Mouse (Mus musculus): ENCODE measurements around the gene Nrg4. TPM values are rescaled to one million over a fixed set of nuclear protein-coding genes. Genes with fewer than 3 reads are reported as not detected.

Nrg4 gene
- polyA plus RNA-seq, 1 experiment from 2014 or later = 1.8 TPM

DNA sequence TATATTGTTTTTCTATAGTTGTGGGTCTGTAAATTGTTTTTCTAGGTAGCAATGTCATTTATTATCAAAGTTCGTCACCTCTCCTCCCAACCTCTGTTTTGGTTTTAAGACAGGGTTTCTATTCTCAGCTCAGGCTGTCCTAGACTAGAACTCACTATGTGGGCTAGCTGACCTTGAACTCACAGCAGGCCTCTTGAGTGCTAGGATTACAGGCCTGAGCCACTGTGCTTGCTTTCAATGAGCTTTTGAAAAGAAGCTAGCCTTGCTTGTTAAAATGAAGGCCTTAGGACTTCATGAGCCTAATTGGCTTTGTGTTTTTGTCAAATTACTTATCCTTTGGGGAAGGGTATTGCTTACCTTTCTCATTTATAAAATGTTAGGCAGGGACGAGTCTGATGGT, 152.4 kb downstream of the Nrg4 start:
- ATAC-seq (replicated peaks) = no peak

DNA sequence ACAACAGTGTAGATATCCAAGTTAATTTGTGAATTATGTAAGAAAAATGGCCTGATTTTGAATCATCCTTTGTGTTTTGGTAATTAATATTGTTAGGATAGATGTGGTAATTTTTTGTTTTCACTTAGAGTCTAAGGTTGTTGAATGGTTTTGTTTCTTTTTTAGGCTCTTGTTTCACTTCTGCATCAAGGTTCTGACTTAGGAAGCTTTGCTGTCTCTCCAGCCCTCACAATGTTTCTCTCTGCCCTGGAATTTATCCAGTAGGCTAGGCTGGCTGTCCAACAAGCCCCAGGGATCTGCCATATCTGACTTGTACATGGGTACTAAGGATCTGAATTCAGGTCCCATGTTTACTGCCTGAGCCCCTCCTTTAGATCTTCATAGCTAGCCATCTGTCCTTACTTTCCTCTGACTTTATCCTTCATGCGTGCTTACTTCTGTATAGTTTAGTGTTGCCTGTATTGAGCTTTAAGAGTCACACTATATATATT, 154.4 kb downstream of the Nrg4 start:
- Histone ChIP-seq H3K9me3 (no peaks in the 10 kb centered on the region), H3K4me1 (no peaks in the 10 kb centered on the region), H3K9ac (replicated peaks) (no peak overlapping the region), H3K27ac (replicated peaks) (no peak overlapping the region), H3K4me3 (no peak overlapping the region), H3K4me2 (replicated peaks) (no peak overlapping the region), H3K27me3 (no peaks in the 10 kb centered on the region), H3K36me3 (peaks cover 9% of the 10 kb centered on the region; the same call in 1 of the 2 replicates)
- ATAC-seq (replicated peaks) = no peak
- 92% methylated on average over 1 of the region's 1 CpGs for WGBS

More for the DNA sequence above, 152.4 kb downstream of the Nrg4 start:
- Histone ChIP-seq H3K36me3 (peaks cover 3% of the 10 kb centered on the region; the same call in 1 of the 2 replicates), H3K27ac (replicated peaks) (no peak overlapping the region), H3K4me2 (replicated peaks) (no peak overlapping the region), H3K4me3 (no peak overlapping the region), H3K4me1 (no peaks in the 10 kb centered on the region), H3K9me3 (no peaks in the 10 kb centered on the region), H3K9ac (replicated peaks) (no peak overlapping the region), H3K27me3 (no peaks in the 10 kb centered on the region)
- WGBS = 44% methylated on average over 2 of the region's 2 CpGs

DNA sequence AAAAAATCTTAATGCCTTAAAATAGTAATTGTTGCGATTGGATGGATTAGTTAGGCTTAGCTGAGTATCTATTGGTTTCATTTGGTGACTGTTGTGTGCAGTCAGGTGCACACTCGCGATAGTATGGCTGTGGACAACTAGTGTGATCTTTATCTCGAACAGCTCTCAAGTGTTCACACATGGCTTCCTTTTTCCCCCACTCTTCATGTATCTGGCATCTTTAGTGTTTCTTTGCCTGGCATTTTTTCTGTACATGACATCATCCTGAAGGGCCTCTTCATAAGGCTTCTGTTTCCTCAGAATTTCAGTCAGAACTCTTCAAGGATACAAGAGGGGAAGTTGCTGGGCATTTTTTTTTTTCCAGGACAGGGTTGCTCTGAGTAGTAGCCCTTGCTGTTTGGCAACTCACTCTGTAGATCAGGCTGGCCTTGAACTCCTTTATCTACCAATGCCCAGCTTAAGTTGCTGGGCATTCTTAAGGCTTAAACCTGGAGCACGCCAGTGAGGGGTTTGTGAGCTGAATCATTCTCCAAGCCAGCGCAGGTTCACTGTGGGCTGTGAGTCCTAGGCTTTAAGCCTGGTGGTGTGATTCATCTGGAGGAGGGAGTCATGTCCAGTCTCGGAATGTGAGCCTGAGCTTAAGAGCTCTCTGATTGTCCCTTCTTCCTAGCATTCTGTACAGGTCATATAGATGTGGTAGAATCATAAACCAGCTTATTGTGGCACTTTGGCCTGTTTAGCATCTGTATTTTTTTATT, 155.8 kb downstream of the Nrg4 start:
- H3K4me2 ChIP-seq (replicated peaks) = no peak overlapping the region
- no peaks in the 10 kb centered on the region for H3K27me3 ChIP-seq
- 92% methylated on average over 7 of the region's 7 CpGs for WGBS
- ATAC-seq (replicated peaks) = no peak
- no peaks in the 10 kb centered on the region for H3K9me3 ChIP-seq
- no peak overlapping the region for H3K27ac ChIP-seq (replicated peaks)
- H3K9ac ChIP-seq (replicated peaks) = no peak overlapping the region
- H3K4me3 ChIP-seq = no peak overlapping the region
- no peaks in the 10 kb centered on the region for H3K4me1 ChIP-seq
- H3K36me3 ChIP-seq = peaks cover 9% of the 10 kb centered on the region; the same call in 1 of the 2 replicates

Other genes starting within 250 kb of the Nrg4 start
- gene Ube2q2, start 178.0 kb downstream of the Nrg4 start, polyA plus RNA-seq (2015; fragmentation: Nextera tagmentation; extraction: Ambion mirVana) = 34.8 and 38.2 TPM in 2 replicates
- gene Fbxo22, start 117.9 kb downstream of the Nrg4 start, polyA plus RNA-seq (2015; fragmentation: Nextera tagmentation; extraction: Ambion mirVana) = 86.7 and 90.4 TPM in 2 replicates
- gene Tmem266, start 69 bp upstream of the Nrg4 start, polyA plus RNA-seq (2015; fragmentation: Nextera tagmentation; extraction: Ambion mirVana) = 1.4 and 1.7 TPM in 2 replicates
- 96.2 and 97.4 TPM in 2 replicates for gene Etfa, start 185.4 kb upstream of the Nrg4 start, polyA plus RNA-seq (2015; fragmentation: Nextera tagmentation; extraction: Ambion mirVana)
- 0.11 and 0.33 TPM in 2 replicates for gene Isl2, start 211.8 kb upstream of the Nrg4 start, polyA plus RNA-seq (2015; fragmentation: Nextera tagmentation; extraction: Ambion mirVana)

Data from forebrain, embryonic 15.5 days (tissue).